Mouse (Mus musculus): Measurements from ENCODE around the gene Efcc1.

Gene Efcc1

GRCm38 (mm10) chr6:87779174-87780165, 48.8 kb downstream of the Efcc1 start:
- DNase-seq: no peak

- DNase-seq: no peak
Measured at GRCm38 (mm10) chr6:87780546-87781301, 50.1 kb downstream of the Efcc1 start.

- no peak for DNase-seq
Measured at GRCm38 (mm10) chr6:87784033-87784432, 53.4 kb downstream of the Efcc1 start.

- DNase-seq: no peak
Measured at GRCm38 (mm10) chr6:87786621-87787020, 56.0 kb downstream of the Efcc1 start.

- DNase-seq: no peak
Measured at GRCm38 (mm10) chr6:87787108-87787890, 56.6 kb downstream of the Efcc1 start.

- no peak for DNase-seq
Measured at GRCm38 (mm10) chr6:87788266-87788895, 57.7 kb downstream of the Efcc1 start.

GRCm38 (mm10) chr6:87788896-87789587, 58.4 kb downstream of the Efcc1 start:
- no peak for DNase-seq

GRCm38 (mm10) chr6:87789791-87790190, 59.1 kb downstream of the Efcc1 start:
- DNase-seq: no peak

GRCm38 (mm10) chr6:87790779-87791480, 60.3 kb downstream of the Efcc1 start:
- no peak for DNase-seq

GRCm38 (mm10) chr6:87791826-87792225, 61.2 kb downstream of the Efcc1 start:
- no peak for DNase-seq

- no peak for DNase-seq
Measured at GRCm38 (mm10) chr6:87793821-87794510, 63.3 kb downstream of the Efcc1 start.

- no peak for DNase-seq
Measured at GRCm38 (mm10) chr6:87795385-87796150, 64.9 kb downstream of the Efcc1 start.

- DNase-seq: no peak
Measured at GRCm38 (mm10) chr6:87796251-87796880, 65.7 kb downstream of the Efcc1 start.

- no peak for DNase-seq
Measured at GRCm38 (mm10) chr6:87797321-87797720, 66.7 kb downstream of the Efcc1 start.

- DNase-seq: no peak
Measured at GRCm38 (mm10) chr6:87799576-87799975, 68.9 kb downstream of the Efcc1 start.

GRCm38 (mm10) chr6:87802462-87802861, 71.8 kb downstream of the Efcc1 start:
- DNase-seq: no peak

GRCm38 (mm10) chr6:87804036-87804435, 73.4 kb downstream of the Efcc1 start:
- no peak for DNase-seq

- DNase-seq: no peak
Measured at GRCm38 (mm10) chr6:87804886-87805285, 74.2 kb downstream of the Efcc1 start.

- no peak for DNase-seq
Measured at GRCm38 (mm10) chr6:87805448-87805847, 74.8 kb downstream of the Efcc1 start.
